Mouse (Mus musculus) ovary, adult 18-20 months (tissue): Measurements from ENCODE around the gene Rab39.

Source experiments
- DNase-seq: peaks from one replicate; pipeline ENCODE4 v3.0.0; 2022; ENCODE audit warnings: low spot score, mixed read lengths

Rab39 gene

DNA sequence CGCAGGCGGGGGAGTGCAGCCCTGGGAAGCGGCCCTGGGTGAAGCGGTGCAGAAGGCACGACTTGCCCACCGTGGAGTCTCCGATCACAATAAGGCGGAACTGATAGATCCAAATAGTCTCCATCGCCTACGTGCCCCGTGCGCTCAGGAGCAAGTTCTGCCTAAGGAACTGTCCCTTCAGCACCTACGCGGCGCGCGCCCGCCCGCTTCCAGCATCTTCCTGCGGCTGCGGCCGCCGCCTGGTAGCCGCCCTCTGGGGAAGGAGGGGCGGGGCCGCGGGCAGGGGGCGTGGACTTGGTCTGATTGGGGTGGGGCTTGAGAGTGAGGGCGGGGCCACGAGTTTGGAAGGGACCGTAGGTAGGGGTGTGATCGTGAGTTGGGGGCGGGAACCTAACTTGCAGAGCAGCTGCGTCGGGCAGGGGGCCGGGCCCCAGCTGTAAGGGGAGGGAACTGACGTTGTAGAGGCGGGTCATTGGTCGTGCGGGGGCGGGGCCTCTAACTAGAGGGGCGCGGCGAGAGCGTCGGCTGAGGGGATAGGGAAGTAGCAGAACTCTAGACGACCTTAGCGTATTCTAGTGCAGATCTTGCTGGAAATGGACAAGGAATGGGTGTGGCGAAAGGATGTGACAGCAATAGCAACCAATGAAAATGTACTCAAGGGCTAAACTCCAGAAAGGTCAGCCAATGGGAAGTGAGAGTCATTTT lies at the start of gene Rab39:
TSS of gene Rab39 (minus strand) at position 241 of the 705 bp plus-strand sequence.
- DNase-seq: peak; percentile 30

DNA sequence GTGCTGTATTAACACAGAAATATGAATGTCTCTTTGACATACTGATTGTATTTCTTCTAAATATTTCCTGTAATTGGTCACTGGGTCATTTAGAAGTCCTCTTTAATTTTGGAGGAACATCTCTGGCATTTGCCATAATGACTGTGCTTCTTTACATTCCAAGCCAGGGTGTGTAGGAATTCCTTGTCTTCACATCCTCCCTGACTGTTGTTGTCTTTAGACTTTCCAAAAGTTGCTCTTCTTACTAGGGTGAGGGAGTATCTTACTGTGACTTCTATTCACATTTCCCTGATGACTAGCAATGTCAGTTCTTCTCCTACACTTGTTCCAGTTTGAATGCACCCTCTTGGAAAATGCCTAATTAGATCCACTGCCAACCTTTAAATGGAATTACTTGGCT lies 48.8 kb upstream of the Rab39 start:
- no peak for DNase-seq

- no peak for DNase-seq
Observed at GRCm38 (mm10) chr9:53750899-53751298, 44.9 kb upstream of the Rab39 start.

DNA sequence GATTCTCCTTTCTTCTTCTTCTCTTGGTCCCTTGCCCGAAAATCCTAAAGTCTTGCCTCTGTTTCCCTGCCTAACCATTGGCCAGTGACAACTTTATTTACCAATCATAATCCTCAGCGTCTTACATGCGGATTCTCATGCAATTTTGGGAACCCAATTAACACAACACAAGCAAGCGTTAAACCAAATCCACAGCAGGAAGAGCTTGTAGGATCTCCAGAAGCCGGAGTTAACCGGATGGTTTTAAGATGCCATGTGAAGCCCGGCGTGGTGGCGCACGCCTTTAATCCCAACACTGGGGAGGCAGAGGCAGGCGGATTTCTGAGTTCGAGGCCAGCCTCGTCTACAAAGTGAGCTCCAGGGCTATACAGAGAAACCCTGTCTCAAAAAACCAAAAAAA lies 44.4 kb upstream of the Rab39 start:
- DNase-seq: no peak

GRCm38 (mm10) chr9:53740829-53741404 lies 34.9 kb upstream of the Rab39 start:
- no peak for DNase-seq

DNA sequence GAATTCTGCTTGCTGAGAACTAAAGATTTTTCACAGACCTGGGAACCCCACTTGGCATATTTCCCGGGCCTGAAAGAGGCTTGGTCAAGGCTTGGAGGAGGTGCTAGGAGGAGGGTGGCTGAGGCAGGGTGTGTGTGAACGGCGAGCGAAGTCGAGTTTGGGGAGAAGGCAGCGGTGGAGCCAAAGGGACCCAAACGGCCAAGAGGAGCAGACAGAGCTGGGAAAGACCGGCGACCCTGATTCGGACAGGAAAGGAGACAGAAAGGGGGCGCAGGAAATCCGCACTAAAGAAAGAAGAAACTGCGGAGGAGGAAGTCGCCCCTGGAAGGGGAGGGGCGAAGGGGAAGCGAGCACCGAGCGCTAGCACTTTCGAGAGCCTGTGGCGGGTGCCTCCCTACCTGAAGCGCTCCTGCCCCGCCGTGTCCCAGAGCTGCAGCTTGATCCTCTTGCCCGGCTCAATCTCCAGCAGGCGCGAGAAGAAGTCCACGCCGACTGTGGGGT lies 491 bp downstream of the Rab39 start:
- no peak for DNase-seq

GRCm38 (mm10) chr9:53702991-53703390 lies 3.0 kb downstream of the Rab39 start:
- no peak for DNase-seq

DNA sequence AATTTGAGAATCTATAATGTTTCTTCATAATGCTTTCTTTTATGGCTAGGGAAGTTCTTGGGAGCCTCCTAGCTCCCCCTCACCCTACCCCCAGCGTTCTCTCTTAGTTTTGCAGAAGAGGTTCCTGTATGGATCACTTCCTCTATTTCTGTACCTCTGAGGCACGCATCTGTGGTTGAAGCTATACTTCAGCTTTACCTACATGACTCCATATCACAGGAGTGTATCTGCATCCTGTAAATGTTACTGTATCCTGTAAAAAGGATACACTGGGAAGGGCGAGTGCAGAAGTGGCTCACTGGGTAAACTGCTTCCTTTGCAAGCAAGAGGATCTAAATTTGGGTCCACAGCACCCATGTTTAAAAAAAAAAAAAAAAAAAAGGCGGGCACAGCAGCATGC lies 5.5 kb downstream of the Rab39 start:
- no peak for DNase-seq

DNA sequence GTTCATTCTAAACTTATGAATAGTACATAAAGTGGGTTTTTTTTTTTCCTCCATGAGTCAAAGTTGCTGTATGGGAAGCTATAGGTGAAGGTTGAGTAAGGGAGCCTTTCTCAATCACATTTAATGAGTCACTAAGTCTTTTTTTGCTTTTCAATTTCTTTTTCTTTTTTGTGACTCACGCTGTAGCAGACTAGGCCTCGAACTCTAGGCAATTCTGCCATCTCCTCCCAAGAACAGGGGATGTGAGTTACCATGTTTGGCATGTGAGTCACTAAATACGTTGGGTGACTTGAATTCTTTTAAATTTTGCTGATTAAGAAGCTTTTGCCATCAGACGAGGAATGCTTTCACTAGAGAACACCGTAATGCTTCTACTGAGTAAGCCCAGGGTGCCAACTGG lies 10.2 kb downstream of the Rab39 start:
- no peak for DNase-seq

GRCm38 (mm10) chr9:53693718-53694117 lies 12.3 kb downstream of the Rab39 start:
- DNase-seq: no peak

- no peak for DNase-seq
Observed at GRCm38 (mm10) chr9:53691745-53692670, 14.0 kb downstream of the Rab39 start.

DNA sequence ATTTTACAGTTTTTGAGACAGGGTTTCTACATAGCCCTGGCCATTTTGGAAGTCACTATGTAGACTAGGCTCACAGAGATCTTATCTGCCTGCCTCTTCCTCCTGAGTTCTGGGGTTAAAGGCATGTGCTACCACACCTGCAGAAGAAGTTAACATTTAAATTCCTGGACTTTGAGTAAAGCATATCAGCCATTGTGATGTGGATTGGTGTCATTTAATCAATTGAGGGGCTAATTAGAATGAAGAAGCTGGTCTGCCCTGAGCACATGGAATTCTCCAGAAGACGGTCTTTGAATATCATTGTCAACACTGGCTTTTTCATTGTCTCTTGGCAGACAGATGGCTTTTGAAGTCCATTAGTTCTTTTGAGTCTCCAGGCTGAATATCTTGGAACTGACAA lies 25.2 kb downstream of the Rab39 start:
- no peak for DNase-seq

GRCm38 (mm10) chr9:53676921-53677320 lies 29.1 kb downstream of the Rab39 start:
- DNase-seq: no peak

- DNase-seq: peak; percentile 3
Observed at GRCm38 (mm10) chr9:53673571-53673970, 32.5 kb downstream of the Rab39 start.

DNA sequence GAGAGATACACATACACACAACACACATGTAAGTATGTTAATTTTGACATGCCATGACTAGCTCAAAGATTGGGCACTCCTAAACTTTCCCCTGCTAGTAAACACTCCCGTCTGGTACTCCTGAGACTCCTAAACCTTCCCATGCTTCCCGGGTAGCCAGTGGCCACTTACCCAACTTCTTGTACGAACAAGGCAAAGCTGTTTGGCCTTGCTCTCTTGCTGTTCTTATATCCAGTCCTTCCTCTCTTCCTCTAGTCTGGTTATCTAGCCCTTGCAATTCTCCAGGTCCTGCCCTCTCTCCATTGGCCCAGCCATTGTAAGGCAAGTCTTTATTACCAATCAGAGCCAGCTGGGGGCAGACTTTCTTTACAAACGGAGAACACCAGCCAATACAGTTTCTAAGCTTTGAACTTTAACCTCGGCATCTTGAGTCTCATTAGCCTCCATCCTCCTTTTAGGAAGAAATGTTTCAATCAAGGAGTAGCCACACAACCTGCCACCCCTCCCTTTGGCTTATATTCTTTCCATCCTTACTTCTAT lies 36.3 kb downstream of the Rab39 start, which contains the start of gene Cul5:
TSS of gene Cul5 (minus strand) at position 335 of the 540 bp plus-strand sequence.
- no peak for DNase-seq

DNA sequence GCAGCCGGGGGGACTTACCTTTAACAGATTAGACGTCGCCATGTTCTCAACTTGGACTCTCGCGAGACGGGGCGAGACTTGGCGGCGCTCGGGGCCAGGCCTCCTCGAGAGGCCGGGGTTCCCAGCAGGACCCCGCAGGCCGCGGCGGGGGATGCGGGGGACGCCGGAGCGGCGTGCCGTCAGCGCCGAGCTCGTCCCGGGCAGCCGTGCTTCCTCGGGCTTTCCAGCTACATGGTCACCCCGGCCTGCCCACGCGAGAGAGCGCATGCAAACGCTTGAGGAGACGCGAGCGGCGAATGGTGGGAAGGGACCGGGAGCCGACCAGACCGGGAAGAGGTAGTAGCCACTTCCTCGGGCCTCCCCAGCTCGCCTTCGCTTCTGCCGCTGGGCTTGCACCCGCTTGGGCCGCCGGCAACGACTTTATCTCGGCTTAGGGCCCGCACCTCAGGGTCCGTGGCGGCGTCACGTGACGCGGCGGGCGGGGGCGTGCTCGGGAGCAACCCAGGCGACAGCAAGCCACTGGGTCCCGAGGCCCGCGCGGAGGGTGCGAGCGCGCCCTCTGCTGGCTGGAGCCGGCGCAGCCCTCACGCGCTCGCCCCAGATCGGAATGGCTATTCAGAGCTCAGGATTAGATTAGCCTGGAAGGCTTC lies 38.9 kb downstream of the Rab39 start:
- peak; percentile 85 for DNase-seq

DNA sequence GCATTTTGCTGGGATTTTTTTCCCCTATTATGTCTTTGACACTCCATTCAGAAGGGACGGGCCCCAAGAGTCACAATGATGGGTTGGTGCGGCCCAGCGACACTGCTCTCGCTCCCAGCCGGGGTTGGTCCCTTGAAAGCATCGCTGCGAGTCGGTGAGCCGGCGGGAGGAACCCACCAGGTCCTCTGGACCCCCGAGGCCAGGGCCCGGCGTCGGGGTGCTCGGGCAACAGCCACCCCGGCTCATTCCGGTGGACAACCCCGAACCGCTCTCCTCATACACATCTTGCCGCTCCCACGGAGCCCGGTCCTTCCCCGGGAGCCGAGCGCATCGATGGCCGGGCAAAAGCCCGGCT lies 39.4 kb downstream of the Rab39 start:
- DNase-seq: peak; percentile 2

DNA sequence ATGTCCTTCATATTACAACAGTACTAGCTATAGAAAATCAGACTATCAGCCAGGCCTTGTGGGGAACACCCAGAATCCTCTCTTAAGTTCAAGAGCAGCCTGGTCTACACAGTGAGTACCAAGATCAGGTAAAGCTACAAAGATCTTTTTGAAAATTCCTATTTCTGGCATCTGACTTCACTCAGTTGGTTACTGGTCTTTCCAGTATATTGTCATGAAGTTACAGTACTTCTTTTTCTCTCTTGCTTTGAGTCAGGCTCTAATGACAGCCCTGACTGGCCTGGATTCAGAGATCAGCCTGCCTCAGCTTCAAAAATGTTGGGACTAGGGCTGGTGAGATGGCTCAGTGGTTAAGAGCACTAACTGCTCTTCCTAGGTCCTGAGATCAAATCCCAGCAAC lies 40.6 kb downstream of the Rab39 start:
- no peak for DNase-seq

DNA sequence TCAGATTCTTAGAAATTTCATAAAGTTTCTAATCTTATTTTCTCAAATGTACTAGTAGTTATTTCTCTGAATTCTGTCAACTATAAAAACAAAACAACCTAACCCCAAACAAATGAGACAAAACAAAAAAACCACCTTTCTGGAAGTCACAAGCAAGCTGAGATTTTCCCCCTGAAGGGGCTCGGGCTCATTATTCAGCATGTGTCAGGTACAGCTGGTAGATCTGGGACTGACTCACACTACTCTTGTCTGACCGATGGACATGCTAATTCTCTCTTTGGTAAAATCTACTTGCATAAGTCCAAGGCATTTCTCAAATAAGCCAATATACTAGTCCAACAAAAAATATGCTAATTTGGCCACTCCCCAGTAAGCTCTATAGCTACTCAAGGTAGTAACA lies 41.2 kb downstream of the Rab39 start:
- DNase-seq: no peak

DNA sequence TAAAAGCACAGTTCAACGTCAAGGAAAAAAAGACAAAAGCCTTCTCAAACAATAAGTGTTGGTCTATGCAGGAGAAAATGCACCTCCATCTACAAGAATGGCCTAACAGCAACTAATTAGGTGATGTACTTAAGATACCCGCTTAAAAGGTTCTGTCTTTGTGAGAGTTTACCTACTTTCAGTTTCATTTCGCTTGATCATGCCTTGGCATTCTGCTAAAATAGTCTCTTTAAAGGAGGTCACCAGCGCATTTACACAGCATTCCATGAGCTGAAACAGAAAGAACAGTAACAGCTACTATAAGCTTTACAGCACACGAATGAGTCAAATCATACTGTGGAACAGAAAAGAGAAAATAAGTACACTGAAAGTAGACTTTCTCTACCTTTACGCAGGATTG lies 71.2 kb downstream of the Rab39 start:
- DNase-seq: no peak
